Mouse (Mus musculus) kidney, adult 2 months (tissue): ENCODE measurements around the gene P2rx3. TPM values are rescaled to one million over a fixed set of nuclear protein-coding genes. Genes with fewer than 3 reads are reported as not detected.

Source experiments
- DNase-seq: peaks from one replicate; pipeline ENCODE4 v3.0.0; 2021
- H3K27ac ChIP-seq: fragments of 200-500 bp; 2 replicates; pipeline ENCODE4 v1.5.1; 2012; ENCODE audit warnings: low read depth, low read length, control low read depth, inconsistent platforms; ENCODE audit not compliant: insufficient read depth
- H3K27me3 ChIP-seq: fragments of 200-500 bp; replicated peaks from 2 replicates; pipeline ENCODE4 v1.6.1; 2012; ENCODE audit warnings: mild to moderate bottlenecking, moderate library complexity, low read length, inconsistent platforms; ENCODE audit not compliant: control insufficient read depth, insufficient read depth
- H3K36me3 ChIP-seq: fragments of 200-500 bp; 2 replicates; pipeline ENCODE4 v1.6.1; 2012; ENCODE audit warnings: mild to moderate bottlenecking, moderate library complexity, low read length, inconsistent platforms; ENCODE audit not compliant: control insufficient read depth, insufficient read depth
- H3K4me1 ChIP-seq: fragments of 200-500 bp; 2 replicates; pipeline ENCODE4 v1.6.1; 2011; ENCODE audit warnings: low read length; ENCODE audit not compliant: control insufficient read depth, insufficient read depth
- H3K4me3 ChIP-seq: fragments of 200-500 bp; 2 replicates; pipeline ENCODE4 v1.5.1; 2011; ENCODE audit warnings: mild to moderate bottlenecking, low read depth, low read length, control low read depth; ENCODE audit not compliant: insufficient read depth
- CTCF ChIP-seq: fragments of 200-500 bp; conservative IDR thresholded peaks from 2 replicates; pipeline ENCODE4 v1.5.1; 2011; ENCODE audit warnings: low read depth, mild to moderate bottlenecking, control low read depth, low read length, moderate library complexity, mixed read lengths; ENCODE audit not compliant: insufficient read depth, insufficient read length
- POLR2A ChIP-seq: fragments of 200-500 bp; IDR thresholded peaks from one replicate; pipeline ENCODE4 v1.6.1; 2011; ENCODE audit warnings: low read depth, low read length, control low read depth
- WGBS: fragments of 180-500 bp; shearing (Covaris S2); methylation state at CpG from one replicate; pipeline ENCODE4 v1.1.7; 2018; 5-methylcytosine and 5-hydroxymethylcytosine counted together
- polyA plus RNA-seq: library from polyadenylated mRNA; depleted of rRNA; stranded (reverse); fragments of >200 nt; gene quantifications from 2 replicates; pipeline ENCODE4 v1.2.3, GENCODE M21; 2012; rRNA removed

P2rx3 gene
- polyA plus RNA-seq, 1 experiment, result 0.80 TPM

GRCm38 (mm10) chr2:84948721-84949120, 88.5 kb downstream of the P2rx3 start:
- no peak overlapping the region for H3K4me3 ChIP-seq
- 58% methylated on average over 2 of the region's 2 CpGs for WGBS
- no peak for DNase-seq
- H3K4me1 ChIP-seq, result no peaks in the 10 kb centered on the region
- no peaks in the 10 kb centered on the region for H3K27me3 ChIP-seq
- TF ChIP-seq POLR2A, result no peak
- no peak for TF ChIP-seq CTCF
- H3K27ac ChIP-seq, result no peak overlapping the region
- H3K36me3 ChIP-seq, result no peaks in the 10 kb centered on the region; the same call in 1 of the 2 replicates

Other genes with a start within 250 kb of the P2rx3 start
- 18.1 and 24.1 TPM in 2 replicates for gene Ube2l6, start 238.6 kb downstream of the P2rx3 start, polyA plus RNA-seq
- gene Smtnl1, start 214.8 kb downstream of the P2rx3 start, polyA plus RNA-seq, result 2.6 TPM in 1 of 2 replicates, not detected in the other
- gene Timm10, start 210.5 kb downstream of the P2rx3 start, polyA plus RNA-seq, result 62.2 and 90.3 TPM in 2 replicates
- gene Slc43a1, start 198.6 kb downstream of the P2rx3 start, polyA plus RNA-seq, result 3.6 and 4.3 TPM in 2 replicates
- gene Rtn4rl2, start 150.8 kb downstream of the P2rx3 start, polyA plus RNA-seq, result 1.4 and 1.5 TPM in 2 replicates
- gene Slc43a3, start 100.9 kb downstream of the P2rx3 start, polyA plus RNA-seq, result 60.8 and 62.2 TPM in 2 replicates
- 0.16 TPM in 1 of 2 replicates, not detected in the other for gene Prg2, start 57.0 kb downstream of the P2rx3 start, polyA plus RNA-seq
- 0.28 TPM in 1 of 2 replicates, not detected in the other for gene Prg3, start 49.2 kb downstream of the P2rx3 start, polyA plus RNA-seq
- gene Ssrp1, start 228 bp downstream of the P2rx3 start, polyA plus RNA-seq, result 70.2 and 78.9 TPM in 2 replicates
- 46.9 and 47.0 TPM in 2 replicates for gene Tnks1bp1, start 10.6 kb upstream of the P2rx3 start, polyA plus RNA-seq
- gene Aplnr, start 98.8 kb upstream of the P2rx3 start, polyA plus RNA-seq, result 14.0 and 16.6 TPM in 2 replicates
- gene Lrrc55, start 159.7 kb upstream of the P2rx3 start, polyA plus RNA-seq, result 0.52 and 0.61 TPM in 2 replicates